8 mouse cellular contexts compared by ENCODE assay signal in the genomic region with DNA sequence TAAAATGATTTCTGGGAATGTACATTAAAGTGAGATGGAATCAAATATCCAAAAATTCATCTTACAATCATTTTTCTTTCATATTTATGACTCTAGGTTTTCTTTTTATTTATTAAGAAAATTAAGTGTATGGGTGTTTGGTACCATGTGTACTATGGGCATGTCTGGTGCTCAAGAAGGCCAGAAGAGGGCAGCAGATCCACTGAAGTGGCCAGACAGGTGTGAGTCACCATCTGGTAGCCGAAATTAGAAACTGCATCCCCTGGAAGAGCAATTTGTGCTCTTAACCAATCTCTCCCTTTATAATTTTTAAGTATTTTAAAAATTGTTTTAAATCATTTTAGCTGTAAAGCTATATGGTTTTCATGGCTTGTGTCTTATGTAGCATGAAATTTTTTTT. TPM values are rescaled to one million over a fixed set of nuclear protein-coding genes. Genes with fewer than 3 reads are reported as not detected.
A peak's percentile ranks its signal among the peaks of the same experiment; 100 is the strongest.
DNase-seq lines count a peak whose midpoint lies in the region; ATAC-seq and TF ChIP-seq lines count a peak whose summit lies in the region.
"Had no signal": no experiment of that assay in that cellular context is flagged by ENCODE, and none has a peak within 500 bp of the region (broad histone marks: within the 10 kb centered on the region; RNA-seq: fewer than 3 reads in every experiment).

No protein-coding gene starts in this region.

- no peaks in the 10 kb centered on the region for H3K9me3 ChIP-seq in intestine, postnatal 0 days (ENCODE audit: control insufficient read depth)
- no peaks in the 10 kb centered on the region for H3K9me3 ChIP-seq in intestine, embryonic 16.5 days (ENCODE audit: control insufficient read depth, low read length)
- no peaks in the 10 kb centered on the region for H3K9me3 ChIP-seq in embryonic facial prominence, embryonic 11.5 days (replicated peaks; ENCODE audit: control insufficient read depth, low read length)
- H3K9me3 ChIP-seq: heart, embryonic 13.5 days had no signal

- peak; percentile 65 for DNase-seq in CD4-positive, CD25-positive, alpha-beta regulatory T cell, adult 2 months (ENCODE audit: low read depth, low spot score)
- DNase-seq in MN1 (ENCODE audit: low spot score) = peak; percentile 32
- DNase-seq in embryonic facial prominence, embryonic 11.5 days (ENCODE audit: low spot score) = peak; percentile 17
- peak; percentile 12 to 47 for DNase-seq in lung, adult 18-20 months
- DNase-seq in ovary, postnatal 36 days (ENCODE audit: low spot score) = no peak

- no peak overlapping the region for H3K27ac ChIP-seq in intestine, postnatal 0 days (ENCODE audit: low read depth, low read length)
- no peak overlapping the region for H3K27ac ChIP-seq in intestine, embryonic 16.5 days (ENCODE audit: low read length)
- H3K27ac ChIP-seq in embryonic facial prominence, embryonic 11.5 days (replicated peaks; ENCODE audit: low read depth, low read length) = no peak overlapping the region
- H3K27ac ChIP-seq: heart, embryonic 13.5 days had no signal

- H3K9ac ChIP-seq in intestine, postnatal 0 days (ENCODE audit: low read depth, low read length) = no peak overlapping the region
- no peak overlapping the region for H3K9ac ChIP-seq in intestine, embryonic 16.5 days (ENCODE audit: low read depth, low read length)
- H3K9ac ChIP-seq in embryonic facial prominence, embryonic 11.5 days (replicated peaks; ENCODE audit: low read length) = no peak overlapping the region
- H3K9ac ChIP-seq: heart, embryonic 13.5 days had no signal

- peak; percentile 64 for TF ChIP-seq CTCF in intestine, postnatal 0 days (IDR thresholded peaks at IDR 0.05; ENCODE audit: low read depth)

- H3K4me1 ChIP-seq in intestine, postnatal 0 days (replicated peaks; ENCODE audit: control insufficient read depth, insufficient read depth, low read length) = no peaks in the 10 kb centered on the region
- H3K4me1 ChIP-seq in intestine, embryonic 16.5 days (ENCODE audit: control insufficient read depth, insufficient read depth, low read length) = no peaks in the 10 kb centered on the region
- no peaks in the 10 kb centered on the region for H3K4me1 ChIP-seq in embryonic facial prominence, embryonic 11.5 days (ENCODE audit: control insufficient read depth, insufficient read depth, low read length)
- H3K4me1 ChIP-seq: heart, embryonic 13.5 days had no signal

- no peaks in the 10 kb centered on the region for H3K36me3 ChIP-seq in intestine, postnatal 0 days (ENCODE audit: control insufficient read depth, insufficient read depth)
- no peaks in the 10 kb centered on the region for H3K36me3 ChIP-seq in intestine, embryonic 16.5 days (ENCODE audit: control insufficient read depth, insufficient read depth, low read length)
- no peaks in the 10 kb centered on the region for H3K36me3 ChIP-seq in embryonic facial prominence, embryonic 11.5 days (replicated peaks; ENCODE audit: control insufficient read depth, insufficient read depth, low read depth, low read length)
- H3K36me3 ChIP-seq: heart, embryonic 13.5 days had no signal

- WGBS in intestine, postnatal 0 days = 26% methylated on average over 1 of the region's 1 CpGs
- 24% methylated on average over 1 of the region's 1 CpGs for WGBS in intestine, embryonic 16.5 days
- 32% methylated on average over 1 of the region's 1 CpGs for WGBS in embryonic facial prominence, embryonic 11.5 days

- H3K27me3 ChIP-seq in intestine, postnatal 0 days (replicated peaks; ENCODE audit: control insufficient read depth, insufficient read depth, low read length) = no peaks in the 10 kb centered on the region
- H3K27me3 ChIP-seq in intestine, embryonic 16.5 days (replicated peaks; ENCODE audit: control insufficient read depth, insufficient read depth, low read length) = no peaks in the 10 kb centered on the region
- H3K27me3 ChIP-seq in embryonic facial prominence, embryonic 11.5 days (ENCODE audit: control insufficient read depth, insufficient read depth, low read length) = no peaks in the 10 kb centered on the region
- H3K27me3 ChIP-seq: heart, embryonic 13.5 days had no signal

- no peak overlapping the region for H3K4me3 ChIP-seq in intestine, postnatal 0 days (ENCODE audit: low read depth, low read length)
- no peak overlapping the region for H3K4me3 ChIP-seq in intestine, embryonic 16.5 days (ENCODE audit: low read length)
- no peak overlapping the region for H3K4me3 ChIP-seq in embryonic facial prominence, embryonic 11.5 days (ENCODE audit: low read depth, low read length)
- H3K4me3 ChIP-seq: heart, embryonic 13.5 days had no signal

- no peak overlapping the region for H3K4me2 ChIP-seq in intestine, postnatal 0 days (replicated peaks; ENCODE audit: low read depth)
- H3K4me2 ChIP-seq in intestine, embryonic 16.5 days (ENCODE audit: low read depth, low read length) = no peak overlapping the region
- no peak overlapping the region for H3K4me2 ChIP-seq in embryonic facial prominence, embryonic 11.5 days (ENCODE audit: low read depth, low read length)
- H3K4me2 ChIP-seq: heart, embryonic 13.5 days had no signal

- ATAC-seq in intestine, postnatal 0 days = no peak
- ATAC-seq in intestine, embryonic 16.5 days = no peak
- no peak for ATAC-seq in embryonic facial prominence, embryonic 11.5 days (replicated peaks; ENCODE audit: insufficient number of reproducible peaks, low FRiP score, low TSS enrichment, low read depth)

RNA-seq across cellular contexts. Expression of a gene that starts 54.7 kb away (rescaled TPM):
- polyA plus RNA-seq in intestine, postnatal 0 days (2015; fragmentation: Nextera tagmentation; extraction: Ambion mirVana) = 6.7 and 7.0 TPM in 2 replicates
- polyA plus RNA-seq in intestine, embryonic 16.5 days (2015; fragmentation: Nextera tagmentation; extraction: Ambion mirVana) = 8.4 and 8.5 TPM in 2 replicates
- 15.3 and 16.5 TPM in 2 replicates for polyA plus RNA-seq in embryonic facial prominence, embryonic 11.5 days (2014; fragmentation: Nextera tagmentation; extraction: Ambion mirVana)
